Mouse (Mus musculus) heart, postnatal 4 days (tissue): ENCODE data around the gene Zfand2a. TPM values are rescaled to one million over a fixed set of nuclear protein-coding genes. Genes with fewer than 3 reads are reported as not detected.

Experiments used
- DNase-seq: peaks from one replicate; pipeline ENCODE4 v3.0.0; 2021
- total RNA-seq, 2 experiments: library from RNA; stranded (reverse); gene quantifications; 2 replicates each; pipeline ENCODE4 v1.2.3; 2021

Gene Zfand2a
- total RNA-seq, 2 experiments from 2014 or later, result 20.6 to 21.5 TPM

GRCm38 (mm10) chr5:139466373-139466772, 18.0 kb downstream of the Zfand2a start:
- DNase-seq, result no peak

- DNase-seq, result no peak
Measured at GRCm38 (mm10) chr5:139464874-139465273, 19.5 kb downstream of the Zfand2a start.

- peak; percentile 100 for DNase-seq
Measured at GRCm38 (mm10) chr5:139460384-139461067, 23.8 kb downstream of the Zfand2a start, which contains the start of gene 3110082I17Rik. 3110082I17Rik (minus strand) TSS chr5:139460527.

- DNase-seq, result no peak
Measured at GRCm38 (mm10) chr5:139459938-139460337, 24.4 kb downstream of the Zfand2a start.

GRCm38 (mm10) chr5:139457241-139457640, 27.1 kb downstream of the Zfand2a start:
- DNase-seq, result no peak

GRCm38 (mm10) chr5:139455166-139455565, 29.2 kb downstream of the Zfand2a start:
- no peak for DNase-seq

GRCm38 (mm10) chr5:139453031-139453430, 31.3 kb downstream of the Zfand2a start:
- no peak for DNase-seq

GRCm38 (mm10) chr5:139449926-139450325, 34.4 kb downstream of the Zfand2a start:
- no peak for DNase-seq

GRCm38 (mm10) chr5:139449161-139449791, 35.1 kb downstream of the Zfand2a start:
- peak; percentile 48 for DNase-seq

GRCm38 (mm10) chr5:139448025-139448424, 36.3 kb downstream of the Zfand2a start:
- DNase-seq, result no peak

- DNase-seq, result peak; percentile 55
Measured at GRCm38 (mm10) chr5:139445258-139445657, 39.1 kb downstream of the Zfand2a start.

- DNase-seq, result no peak
Measured at GRCm38 (mm10) chr5:139442962-139443361, 41.4 kb downstream of the Zfand2a start.

- DNase-seq, result no peak
Measured at GRCm38 (mm10) chr5:139442428-139442827, 41.9 kb downstream of the Zfand2a start.

GRCm38 (mm10) chr5:139441726-139442018, 42.7 kb downstream of the Zfand2a start:
- DNase-seq, result peak; percentile 33

GRCm38 (mm10) chr5:139440926-139441725, 43.2 kb downstream of the Zfand2a start:
- DNase-seq, result no peak

- DNase-seq, result peak; percentile 43
Measured at GRCm38 (mm10) chr5:139440451-139440850, 43.9 kb downstream of the Zfand2a start.

GRCm38 (mm10) chr5:139438440-139438839, 45.9 kb downstream of the Zfand2a start:
- no peak for DNase-seq

GRCm38 (mm10) chr5:139437769-139438168, 46.6 kb downstream of the Zfand2a start:
- DNase-seq, result no peak

GRCm38 (mm10) chr5:139434940-139435339, 49.4 kb downstream of the Zfand2a start:
- DNase-seq, result no peak

GRCm38 (mm10) chr5:139433842-139434568, 50.3 kb downstream of the Zfand2a start:
- DNase-seq, result no peak

GRCm38 (mm10) chr5:139432747-139433508, 51.4 kb downstream of the Zfand2a start:
- DNase-seq, result no peak

- DNase-seq, result no peak
Measured at GRCm38 (mm10) chr5:139432333-139432732, 52.0 kb downstream of the Zfand2a start.
